Mouse (Mus musculus) cerebellum, adult 8-10 months (tissue): ENCODE data around the gene Nedd4.
"Not testable (repeated sequence)": the region's sequence is repeated elsewhere in the genome, so short reads cannot be mapped to it uniquely, and the experiment has no call there.

ENCODE experiments used
- DNase-seq: peaks from one replicate; pipeline ENCODE4 v3.0.0; 2022

Nedd4 gene

GRCm38 (mm10) chr9:72661895-72662661 lies at the start of gene Nedd4:
Nedd4 (plus strand) TSS chr9:72662346.
- peak; percentile 93 for DNase-seq

GRCm38 (mm10) chr9:72613884-72614283 lies 48.3 kb upstream of the Nedd4 start:
- DNase-seq = no peak

GRCm38 (mm10) chr9:72614786-72615480 lies 47.2 kb upstream of the Nedd4 start:
- DNase-seq = no peak

- DNase-seq = no peak
These were observed 44.1 kb upstream of the Nedd4 start for GRCm38 (mm10) chr9:72618037-72618436.

GRCm38 (mm10) chr9:72623605-72624004 lies 38.5 kb upstream of the Nedd4 start:
- DNase-seq = no peak

GRCm38 (mm10) chr9:72627598-72627997 lies 34.5 kb upstream of the Nedd4 start:
- DNase-seq = no peak

- no peak for DNase-seq
These were observed 33.6 kb upstream of the Nedd4 start for GRCm38 (mm10) chr9:72628591-72628990.

- DNase-seq = no peak
These were observed 29.9 kb upstream of the Nedd4 start for GRCm38 (mm10) chr9:72632198-72632597.

GRCm38 (mm10) chr9:72635134-72635533 lies 27.0 kb upstream of the Nedd4 start:
- no peak for DNase-seq

- no peak for DNase-seq
These were observed 25.6 kb upstream of the Nedd4 start for GRCm38 (mm10) chr9:72636547-72636946.

- DNase-seq = no peak
These were observed 24.9 kb upstream of the Nedd4 start for GRCm38 (mm10) chr9:72637243-72637642.

GRCm38 (mm10) chr9:72638951-72639842 lies 22.9 kb upstream of the Nedd4 start:
- no peak for DNase-seq

- DNase-seq = peak; percentile 75
These were observed 22.1 kb upstream of the Nedd4 start for GRCm38 (mm10) chr9:72639843-72640621.

GRCm38 (mm10) chr9:72640642-72641041 lies 21.5 kb upstream of the Nedd4 start:
- DNase-seq = no peak

- no peak for DNase-seq
These were observed 21.0 kb upstream of the Nedd4 start for GRCm38 (mm10) chr9:72641093-72641680.

- not testable (repeated sequence) for DNase-seq
These were observed 19.2 kb upstream of the Nedd4 start for GRCm38 (mm10) chr9:72642756-72643447.

- no peak for DNase-seq
These were observed 18.3 kb upstream of the Nedd4 start for GRCm38 (mm10) chr9:72643651-72644417.

GRCm38 (mm10) chr9:72644418-72645110 lies 17.6 kb upstream of the Nedd4 start:
- no peak for DNase-seq

- no peak for DNase-seq
These were observed 12.4 kb upstream of the Nedd4 start for GRCm38 (mm10) chr9:72649781-72650180.

- DNase-seq = no peak
These were observed 9.2 kb upstream of the Nedd4 start for GRCm38 (mm10) chr9:72652961-72653360.
